Mouse (Mus musculus) embryonic facial prominence, embryonic 10.5 days (tissue): ENCODE results near the gene Cend1. TPM values are rescaled to one million over a fixed set of nuclear protein-coding genes. Genes with fewer than 3 reads are reported as not detected.

Source experiments
- DNase-seq: peaks from one replicate; pipeline ENCODE4 v3.0.0-alpha.2; 2017; ENCODE audit warnings: low spot score
- H3K27ac ChIP-seq: fragments of 300-500 bp; sonication (generic); replicated peaks from 2 replicates; pipeline ENCODE4 v1.5.1; 2016; ENCODE audit warnings: mild to moderate bottlenecking
- H3K27me3 ChIP-seq: fragments of 300-500 bp; sonication (generic); replicated peaks from 2 replicates; pipeline ENCODE4 v1.6.1; 2016; ENCODE audit warnings: low read depth, mild to moderate bottlenecking; ENCODE audit not compliant: poor library complexity, severe bottlenecking
- H3K36me3 ChIP-seq: fragments of 300-500 bp; sonication (generic); replicated peaks from 2 replicates; pipeline ENCODE4 v1.6.1; 2016; ENCODE audit warnings: mild to moderate bottlenecking, moderate library complexity
- H3K4me1 ChIP-seq: fragments of 300-500 bp; sonication (generic); 2 replicates; pipeline ENCODE4 v1.6.1; 2016
- H3K4me3 ChIP-seq: fragments of 300-500 bp; sonication (generic); 2 replicates; pipeline ENCODE4 v1.5.1; 2016; ENCODE audit warnings: mild to moderate bottlenecking, moderate library complexity
- H3K9me3 ChIP-seq: fragments of 300-500 bp; sonication (generic); 2 replicates; pipeline ENCODE4 v1.6.1; 2016; ENCODE audit warnings: mild to moderate bottlenecking
- WGBS: fragments of 180-500 bp; shearing (Covaris S2); methylation state at CpG from one replicate; pipeline ENCODE4 v1.1.7; 2016; 5-methylcytosine and 5-hydroxymethylcytosine counted together
- polyA plus RNA-seq: library from polyadenylated mRNA; unstranded; fragments of >200 nt; fragmentation: Nextera tagmentation; extraction: Ambion mirVana; gene quantifications from 2 replicates; pipeline ENCODE4 v1.2.1, GENCODE M21; 2016

Cend1 gene
- polyA plus RNA-seq, 1 experiment from 2014 or later = 8.4 TPM

DNA sequence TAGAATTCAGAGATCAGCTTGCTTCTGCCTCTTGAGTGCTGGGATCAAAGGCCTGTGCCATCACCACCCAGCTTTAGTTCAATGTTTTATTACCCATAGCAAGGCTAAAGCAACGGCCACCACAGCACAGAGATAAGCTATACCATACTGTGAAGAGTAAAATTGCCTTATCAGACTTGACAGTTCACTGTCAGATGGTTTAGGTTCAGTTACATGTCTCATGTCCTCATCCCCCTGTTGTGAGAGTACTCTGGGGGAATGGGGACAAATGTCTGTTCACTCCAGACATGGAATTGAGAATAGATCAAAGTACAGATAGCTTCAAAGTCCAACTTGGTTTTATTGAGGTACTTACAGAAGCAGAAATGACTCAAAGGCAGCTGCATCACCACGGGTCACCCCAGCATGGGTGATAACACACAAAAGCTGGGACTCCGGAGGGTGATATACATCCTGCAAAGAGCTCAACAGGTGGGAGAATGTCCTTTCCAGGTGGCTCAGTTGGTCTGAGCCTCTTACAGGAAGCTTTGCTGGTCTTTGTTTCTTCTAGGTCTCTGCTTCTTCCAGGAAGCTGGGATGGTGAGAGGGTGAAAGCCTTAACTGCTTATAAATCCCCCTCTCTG lies 40.7 kb downstream of the Cend1 start:
- H3K4me3 ChIP-seq = no peak overlapping the region
- H3K4me1 ChIP-seq = peaks cover 22% of the 10 kb centered on the region
- no peak for DNase-seq
- no peaks in the 10 kb centered on the region for H3K36me3 ChIP-seq
- 67% methylated on average over 3 of the region's 3 CpGs for WGBS
- H3K27me3 ChIP-seq = 0 out of 2 replicates have a peak, but pooled peaks cover 3% of the 10 kb centered on the region
- no peak overlapping the region for H3K27ac ChIP-seq
- no peaks in the 10 kb centered on the region for H3K9me3 ChIP-seq

- DNase-seq = no peak
- WGBS = 56% methylated on average over 2 of the region's 2 CpGs
- Histone ChIP-seq H3K36me3 (no peaks in the 10 kb centered on the region), H3K27me3 (0 out of 2 replicates have a peak, but pooled peaks cover 3% of the 10 kb centered on the region), H3K9me3 (no peaks in the 10 kb centered on the region), H3K4me3 (no peak overlapping the region), H3K27ac (no peak overlapping the region), H3K4me1 (peaks cover 19% of the 10 kb centered on the region)
Observed at GRCm38 (mm10) chr7:141387807-141388486, 41.3 kb downstream of the Cend1 start.

DNA sequence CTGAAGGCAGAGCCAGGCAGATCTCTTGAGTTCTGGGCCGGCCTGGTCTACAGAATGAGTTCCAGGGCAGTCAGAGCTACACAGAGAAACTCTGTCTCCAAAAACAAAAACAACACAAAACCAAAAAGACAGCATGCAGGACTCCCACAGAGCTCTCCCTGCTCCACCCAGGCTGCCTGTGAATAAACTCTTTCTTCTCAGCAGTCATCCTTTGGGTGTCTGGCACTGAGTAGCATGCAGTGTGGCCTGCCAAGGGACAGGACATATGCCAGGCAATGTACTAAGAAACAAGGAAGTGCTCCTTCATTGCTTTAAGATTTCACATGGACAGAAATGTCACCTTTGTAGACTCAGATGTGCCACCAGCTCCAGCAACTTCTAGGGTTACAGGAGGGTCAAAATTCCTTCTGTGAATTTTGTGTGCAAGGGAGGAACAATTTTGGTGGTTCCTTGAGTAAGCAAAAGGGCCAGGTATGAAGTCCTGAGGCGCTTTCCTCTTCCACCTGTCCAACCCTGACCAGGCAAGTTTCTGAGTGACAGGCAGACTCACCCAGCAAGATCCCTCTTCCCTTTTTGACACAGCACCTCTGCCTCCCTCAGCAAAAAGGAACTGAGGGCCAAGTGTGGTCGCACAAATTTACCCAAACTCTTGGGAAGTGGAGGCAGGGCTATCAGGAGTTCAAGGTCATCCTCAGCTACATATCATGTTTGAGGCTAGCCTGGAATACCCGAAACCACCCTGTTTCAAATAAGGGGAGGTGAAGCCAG lies 48.0 kb downstream of the Cend1 start:
- 73% methylated on average over 4 of the region's 4 CpGs for WGBS
- 0 out of 2 replicates have a peak, but pooled peaks cover 3% of the 10 kb centered on the region for H3K4me1 ChIP-seq
- H3K9me3 ChIP-seq = no peaks in the 10 kb centered on the region
- no peak overlapping the region for H3K4me3 ChIP-seq
- H3K27me3 ChIP-seq = 0 out of 2 replicates have a peak, but pooled peaks cover 8% of the 10 kb centered on the region
- no peaks in the 10 kb centered on the region for H3K36me3 ChIP-seq
- H3K27ac ChIP-seq = no peak overlapping the region
- no peak for DNase-seq

- Histone ChIP-seq H3K27ac (no peak overlapping the region), H3K4me3 (no peak overlapping the region), H3K36me3 (no peaks in the 10 kb centered on the region), H3K4me1 (0 out of 2 replicates have a peak, but pooled peaks cover 3% of the 10 kb centered on the region), H3K27me3 (0 out of 2 replicates have a peak, but pooled peaks cover 8% of the 10 kb centered on the region), H3K9me3 (no peaks in the 10 kb centered on the region)
- WGBS = 71% methylated on average over 4 of the region's 4 CpGs
- DNase-seq = no peak
Observed at GRCm38 (mm10) chr7:141379584-141379983, 49.7 kb downstream of the Cend1 start.

Other genes starting within 250 kb of the Cend1 start
- gene Hras, start 235.5 kb downstream of the Cend1 start, polyA plus RNA-seq = 94.3 and 94.9 TPM in 2 replicates
- gene Lrrc56, start 235.3 kb downstream of the Cend1 start, polyA plus RNA-seq = 15.1 and 18.1 TPM in 2 replicates
- 4.9 and 5.3 TPM in 2 replicates for gene Lmntd2, start 215.4 kb downstream of the Cend1 start, polyA plus RNA-seq
- gene Rassf7, start 213.6 kb downstream of the Cend1 start, polyA plus RNA-seq = 54.5 and 56.0 TPM in 2 replicates
- gene Phrf1, start 200.7 kb downstream of the Cend1 start, polyA plus RNA-seq = 114 and 124 TPM in 2 replicates
- 0.34 TPM in 2 replicates for gene Irf7, start 163.0 kb downstream of the Cend1 start, polyA plus RNA-seq
- gene Cdhr5, start 152.7 kb downstream of the Cend1 start, polyA plus RNA-seq = 0.10 and 0.17 TPM in 2 replicates
- gene Sct, start 150.4 kb downstream of the Cend1 start, polyA plus RNA-seq = 8.8 and 9.6 TPM in 2 replicates
- 0.60 and 0.86 TPM in 2 replicates for gene Drd4, start 137.5 kb downstream of the Cend1 start, polyA plus RNA-seq
- 57.9 and 65.0 TPM in 2 replicates for gene Deaf1, start 101.8 kb downstream of the Cend1 start, polyA plus RNA-seq
- 44.9 and 49.0 TPM in 2 replicates for gene Tmem80, start 101.8 kb downstream of the Cend1 start, polyA plus RNA-seq
- gene Eps8l2, start 90.6 kb downstream of the Cend1 start, polyA plus RNA-seq = 12.1 and 13.0 TPM in 2 replicates
- 297 and 299 TPM in 2 replicates for gene Taldo1, start 37.3 kb downstream of the Cend1 start, polyA plus RNA-seq
- 48.5 and 50.8 TPM in 2 replicates for gene Gatd1, start 15.4 kb downstream of the Cend1 start, polyA plus RNA-seq
- gene Slc25a22, start 8.4 kb upstream of the Cend1 start, polyA plus RNA-seq = 49.3 and 52.2 TPM in 2 replicates
- gene Pidd1, start 14.5 kb upstream of the Cend1 start, polyA plus RNA-seq = 24.9 and 26.0 TPM in 2 replicates
- 1,198 and 1,200 TPM in 2 replicates for gene Rplp2, start 17.9 kb upstream of the Cend1 start, polyA plus RNA-seq
- 13.2 and 14.3 TPM in 2 replicates for gene Pnpla2, start 25.7 kb upstream of the Cend1 start, polyA plus RNA-seq
- gene Cracr2b, start 31.6 kb upstream of the Cend1 start, polyA plus RNA-seq = 6.6 and 8.3 TPM in 2 replicates
- gene Cd151, start 37.9 kb upstream of the Cend1 start, polyA plus RNA-seq = 20.6 and 22.4 TPM in 2 replicates
- 84.0 and 86.0 TPM in 2 replicates for gene Polr2l, start 45.6 kb upstream of the Cend1 start, polyA plus RNA-seq
- gene Tspan4, start 45.7 kb upstream of the Cend1 start, polyA plus RNA-seq = 32.6 and 34.2 TPM in 2 replicates
- gene Chid1, start 110.4 kb upstream of the Cend1 start, polyA plus RNA-seq = 23.8 and 24.3 TPM in 2 replicates
- gene Ap2a2, start 132.7 kb upstream of the Cend1 start, polyA plus RNA-seq = 98.1 and 99.2 TPM in 2 replicates
- 0.11 and 0.14 TPM in 2 replicates for gene Muc6, start 225.8 kb upstream of the Cend1 start, polyA plus RNA-seq